Mouse (Mus musculus) CH12.LX (cell line): ENCODE results near the gene Ttf1. TPM values are rescaled to one million over a fixed set of nuclear protein-coding genes. Genes with fewer than 3 reads are reported as not detected.

ENCODE experiments used
- DNase-seq: peaks from one replicate; pipeline ENCODE4 v3.0.0-alpha.2; 2013; ENCODE audit errors: extremely low read depth
- H3K27ac ChIP-seq: 2 replicates; pipeline ENCODE4 v1.5.1; 2012; ENCODE audit warnings: low read depth, mild to moderate bottlenecking, control low read depth, moderate library complexity; ENCODE audit not compliant: insufficient read depth
- H3K27me3 ChIP-seq: replicated peaks from 2 replicates; pipeline ENCODE3; 2012; ENCODE audit warnings: inconsistent platforms
- H3K36me3 ChIP-seq, 2 experiments: replicated peaks in 1 of 2; 2 replicates each; pipeline versions ENCODE3 to v1.6.1; 2012; ENCODE audit warnings: inconsistent platforms in 1 of 2, low read length in 1 of 2, mild to moderate bottlenecking in 1 of 2, mixed read lengths in 1 of 2, moderate library complexity in 1 of 2; ENCODE audit not compliant: control insufficient read depth in 1 of 2, insufficient read depth in 1 of 2
- H3K4me1 ChIP-seq, 2 experiments: 2 replicates each; pipeline ENCODE4 v1.6.1; 2012; ENCODE audit warnings: inconsistent platforms in 1 of 2, moderate library complexity in 1 of 2; ENCODE audit not compliant: insufficient read depth in 2 of 2, control insufficient read depth in 1 of 2
- H3K4me2 ChIP-seq: 2 replicates; pipeline ENCODE4 v1.6.1; 2012; ENCODE audit warnings: low read depth, mild to moderate bottlenecking, control low read depth; ENCODE audit not compliant: poor library complexity, insufficient read depth, severe bottlenecking
- H3K4me3 ChIP-seq, 3 experiments: fragments of 150-350 bp in 1 of 3; sonication (generic) in 1 of 3; replicated peaks in 1 of 3; 2 replicates each; pipeline versions ENCODE3 to v1.5.1; 2011 to 2012; ENCODE audit warnings: low read depth in 2 of 3, low read length in 2 of 3, mild to moderate bottlenecking in 2 of 3, moderate library complexity in 2 of 3, control low read depth in 1 of 3, improper control_type of control experiment in 1 of 3, inconsistent platforms in 1 of 3, mixed read lengths in 1 of 3; ENCODE audit not compliant: poor library complexity in 1 of 3
- H3K79me2 ChIP-seq: replicated peaks from 2 replicates; pipeline ENCODE4 v1.6.1; 2012; ENCODE audit warnings: mild to moderate bottlenecking, moderate library complexity; ENCODE audit not compliant: control insufficient read depth, poor library complexity, insufficient read depth, severe bottlenecking; ENCODE audit errors: extremely low read depth
- H3K9ac ChIP-seq: 2 replicates; pipeline ENCODE4 v1.6.1; 2012; ENCODE audit warnings: low read depth, mild to moderate bottlenecking, control low read depth, moderate library complexity; ENCODE audit not compliant: insufficient read depth
- H3K9me3 ChIP-seq: replicated peaks from 2 replicates; pipeline ENCODE3; 2012; ENCODE audit warnings: low read length, inconsistent platforms, mixed read lengths
- CHD2 ChIP-seq: IDR thresholded peaks from 2 replicates; pipeline ENCODE4 v1.6.1; 2011; ENCODE audit warnings: low read length, improper control_type of control experiment
- CTCF ChIP-seq, 2 experiments: IDR thresholded peaks in 1 of 2; conservative IDR thresholded peaks in 1 of 2; 2 replicates each; pipeline ENCODE4 v1.5.1; 2011 to 2012; ENCODE audit warnings: low read depth in 2 of 2, low read length in 2 of 2, improper control_type of control experiment in 1 of 2, inconsistent platforms in 1 of 2, mild to moderate bottlenecking in 1 of 2, moderate library complexity in 1 of 2
- ETS1 ChIP-seq: conservative IDR thresholded peaks from 2 replicates; pipeline ENCODE4 v1.6.1; 2012; ENCODE audit warnings: low read depth, mild to moderate bottlenecking, inconsistent platforms, low read length, improper control_type of control experiment, moderate library complexity
- HCFC1 ChIP-seq: IDR thresholded peaks from 2 replicates; pipeline ENCODE4 v1.6.1; 2012; ENCODE audit warnings: low read depth, mild to moderate bottlenecking, inconsistent platforms, low read length, improper control_type of control experiment
- IRF4 ChIP-seq: IDR thresholded peaks from 2 replicates; pipeline ENCODE4 v1.6.1; 2014; ENCODE audit warnings: low read depth, mild to moderate bottlenecking, inconsistent platforms, low read length, improper control_type of control experiment
- JUN ChIP-seq: IDR thresholded peaks from 2 replicates; pipeline ENCODE4 v1.6.1; 2011; ENCODE audit warnings: low read depth, mild to moderate bottlenecking, low read length, improper control_type of control experiment, moderate library complexity; ENCODE audit not compliant: insufficient read depth
- JUND ChIP-seq: conservative IDR thresholded peaks from 2 replicates; pipeline ENCODE4 v1.6.1; 2011; ENCODE audit warnings: low read depth, low read length, improper control_type of control experiment
- MAFK ChIP-seq: IDR thresholded peaks from 2 replicates; pipeline ENCODE4 v1.6.1; 2011; ENCODE audit warnings: low read length, improper control_type of control experiment; ENCODE audit not compliant: insufficient replicate concordance
- MAX ChIP-seq: IDR thresholded peaks from 2 replicates; pipeline ENCODE4 v1.6.1; 2011; ENCODE audit warnings: low read length, improper control_type of control experiment
- NELFE ChIP-seq: IDR thresholded peaks from 2 replicates; pipeline ENCODE4 v1.6.1; 2011; ENCODE audit warnings: low read depth, low read length, improper control_type of control experiment
- PAX5 ChIP-seq: IDR thresholded peaks from 2 replicates; pipeline ENCODE4 v1.6.1; 2012; ENCODE audit warnings: low read length, inconsistent platforms, mixed read lengths
- RAD21 ChIP-seq: IDR thresholded peaks from 2 replicates; pipeline ENCODE4 v1.6.1; 2011; ENCODE audit warnings: low read depth, mild to moderate bottlenecking, low read length, improper control_type of control experiment, moderate library complexity
- RCOR1 ChIP-seq: conservative IDR thresholded peaks from 2 replicates; pipeline ENCODE4 v1.6.1; 2012; ENCODE audit warnings: low read depth, mild to moderate bottlenecking, inconsistent platforms, low read length, improper control_type of control experiment
- SIN3A ChIP-seq: IDR thresholded peaks from 2 replicates; pipeline ENCODE4 v1.6.1; 2012; ENCODE audit warnings: low read length, improper control_type of control experiment, inconsistent platforms
- TBP ChIP-seq: conservative IDR thresholded peaks from 2 replicates; pipeline ENCODE4 v1.6.1; 2011; ENCODE audit warnings: low read depth, low read length, improper control_type of control experiment
- USF1 ChIP-seq: IDR thresholded peaks from 2 replicates; pipeline ENCODE4 v1.6.1; 2014; ENCODE audit warnings: low read depth, mild to moderate bottlenecking, inconsistent platforms, low read length, improper control_type of control experiment
- ZMIZ1 ChIP-seq: IDR thresholded peaks from 2 replicates; pipeline ENCODE4 v1.6.1; 2012; ENCODE audit warnings: low read depth, mild to moderate bottlenecking, inconsistent platforms, low read length, improper control_type of control experiment
- dilution Hi-C: fragments of 300-500 bp; cut with MboI; formaldehyde crosslinking; loops from 2 replicates; pipeline ENCODE4 v1.14.3; 2020; ENCODE audit warnings: low sequenced_read_pairs; ENCODE audit not compliant: extremely low pct_unique_long_range_greater_than_20kb, extremely low pct_ligation_motif_present
- in situ Hi-C: fragments of 300-500 bp; cut with MboI; formaldehyde crosslinking; loops from 3 replicates; pipeline ENCODE4 v1.14.3; 2019; ENCODE audit warnings: low sequenced_read_pairs, low pct_ligation_motif_present, low pct_unique_long_range_greater_than_20kb, mixed read lengths
- polyA plus RNA-seq: library from polyadenylated mRNA; unstranded; fragments of >175 nt; gene quantifications from 2 replicates; pipeline ENCODE4 v1.2.1, GENCODE M21; 2012; ENCODE audit warnings: low read depth; ENCODE audit not compliant: insufficient read length
- total RNA-seq, 2 experiments: library from RNA; depleted of rRNA; stranded (reverse); fragments of 300-350 nt in 1 of 2; fragments of >200 nt in 1 of 2; gene quantifications; 2 replicates each; pipeline ENCODE4 v1.2.3; 2012 to 2014

Gene Ttf1
- total and polyA plus RNA-seq, 3 experiments = 9.5 to 11.7 (median 10.9) TPM

DNA sequence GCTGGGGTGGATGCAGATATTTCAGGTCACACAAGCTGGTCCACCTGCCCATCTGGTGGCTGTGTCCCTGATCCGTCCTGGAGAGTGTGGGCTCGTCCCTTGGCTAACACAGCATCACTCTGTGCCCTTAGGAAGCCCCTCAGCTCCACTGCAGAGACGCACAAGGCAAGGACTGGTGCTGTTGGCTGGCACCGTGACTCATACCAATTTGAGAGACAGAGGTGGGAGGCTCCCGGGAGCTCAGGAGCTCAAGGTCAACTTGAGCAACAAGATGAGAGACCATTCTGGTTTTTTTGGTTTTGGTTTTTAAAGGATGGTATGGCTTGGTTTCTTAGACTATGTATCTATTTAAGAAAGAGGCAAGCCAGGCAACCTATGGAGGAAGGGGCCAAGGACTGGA is 47.5 kb upstream of the Ttf1 start:
- no peak overlapping the region for H3K4me2 ChIP-seq
- in situ Hi-C loops (no loop called here), dilution Hi-C loops (no loop called here)
- peaks cover 85% of the 10 kb centered on the region for H3K27me3 ChIP-seq
- H3K9me3 ChIP-seq = no peaks in the 10 kb centered on the region
- H3K4me1 ChIP-seq = peaks cover 2 to 10% of the 10 kb centered on the region in 2 experiments; a peak in 3 of 4 replicates
- no peak overlapping the region for H3K27ac ChIP-seq
- H3K36me3 ChIP-seq = no peaks in the 10 kb centered on the region
- H3K4me3 ChIP-seq = no peak overlapping the region
- no peak overlapping the region for H3K9ac ChIP-seq
- no peaks in the 10 kb centered on the region for H3K79me2 ChIP-seq
- DNase-seq = no peak
- TF ChIP-seq ETS1 (no peak), JUND (no peak), NELFE (no peak), CHD2 (no peak), RAD21 (no peak), SIN3A (no peak), ZMIZ1 (no peak), JUN (no peak), RCOR1 (no peak), MAFK (no peak), TBP (no peak), USF1 (no peak), CTCF (conservative IDR thresholded peaks at IDR 0.05 in 1 of 2, IDR thresholded peaks at IDR 0.05 in 1 of 2; ENCODE audit: low read depth in 2 of 2, low read length in 2 of 2) (no peak), PAX5 (no peak), IRF4 (no peak), MAX (no peak), HCFC1 (no peak)
- TF ChIP-seq, all 38 proteins: peak for 0

DNA sequence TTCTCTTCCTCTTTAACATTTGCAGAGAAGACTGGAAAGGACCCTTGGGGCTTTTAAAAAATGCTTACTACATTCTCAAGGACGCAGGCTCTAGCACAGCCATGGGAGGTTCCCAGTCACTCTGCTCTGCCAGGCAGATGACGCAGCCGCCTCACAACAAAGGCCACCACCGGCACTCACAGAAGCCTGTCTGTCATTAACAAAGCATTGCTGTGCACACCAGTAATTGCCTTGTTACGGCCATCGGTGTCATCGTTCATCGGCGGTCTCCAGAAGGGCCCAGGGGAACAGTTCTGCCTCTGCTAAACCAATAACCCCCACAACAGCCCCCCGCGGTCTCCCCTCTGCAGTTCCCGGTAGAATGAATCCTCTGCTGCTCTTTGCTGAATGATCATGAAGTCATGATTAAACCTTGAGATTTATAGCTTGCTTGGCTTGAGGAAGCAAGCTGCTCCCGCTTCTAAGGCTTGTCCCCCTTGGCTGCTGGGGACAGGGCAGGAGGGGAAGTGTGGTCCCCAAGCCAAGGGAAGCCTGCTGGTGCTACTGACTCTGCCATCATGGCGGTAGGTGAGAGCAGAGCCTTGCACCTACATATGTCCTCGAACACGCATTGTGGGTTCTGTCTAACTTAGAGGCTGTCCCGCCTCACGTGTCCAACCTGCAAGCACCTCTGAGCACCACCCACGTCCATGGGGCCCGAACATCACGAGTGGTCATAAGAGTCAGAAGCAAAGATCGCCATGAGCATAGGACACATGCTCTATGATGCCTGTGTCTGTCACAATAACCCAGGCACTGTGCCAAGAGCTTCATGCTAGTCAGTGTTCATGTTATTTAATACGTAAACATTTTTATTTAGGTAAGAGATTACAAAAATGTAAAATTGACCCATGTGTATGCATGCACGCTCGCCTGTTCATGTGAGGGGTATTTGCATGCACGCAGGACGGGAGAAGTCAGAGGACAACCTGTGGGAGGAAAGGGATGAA is 43.2 kb upstream of the Ttf1 start:
- dilution Hi-C loops (no loop called here), in situ Hi-C loops (no loop called here)
- peaks cover 56% of the 10 kb centered on the region for H3K27me3 ChIP-seq
- no peak for DNase-seq
- no peak overlapping the region for H3K27ac ChIP-seq
- H3K4me3 ChIP-seq = no peak overlapping the region
- H3K79me2 ChIP-seq = no peaks in the 10 kb centered on the region
- H3K9me3 ChIP-seq = no peaks in the 10 kb centered on the region
- H3K4me1 ChIP-seq = peaks cover 6 to 10% of the 10 kb centered on the region in 2 experiments; a peak in 3 of 4 replicates
- no peak overlapping the region for H3K4me2 ChIP-seq
- H3K36me3 ChIP-seq = no peaks in the 10 kb centered on the region
- no peak overlapping the region for H3K9ac ChIP-seq
- TF ChIP-seq USF1 = no peak
- TF ChIP-seq PAX5 = no peak
- no peak for TF ChIP-seq NELFE
- TF ChIP-seq, all 38 proteins: peak for 0
